Mouse (Mus musculus): ENCODE measurements around the gene Hacl1.
"Not testable (repeated sequence)": the region's sequence is repeated elsewhere in the genome, so short reads cannot be mapped to it uniquely, and the experiment has no call there.

The Hacl1 gene

DNA sequence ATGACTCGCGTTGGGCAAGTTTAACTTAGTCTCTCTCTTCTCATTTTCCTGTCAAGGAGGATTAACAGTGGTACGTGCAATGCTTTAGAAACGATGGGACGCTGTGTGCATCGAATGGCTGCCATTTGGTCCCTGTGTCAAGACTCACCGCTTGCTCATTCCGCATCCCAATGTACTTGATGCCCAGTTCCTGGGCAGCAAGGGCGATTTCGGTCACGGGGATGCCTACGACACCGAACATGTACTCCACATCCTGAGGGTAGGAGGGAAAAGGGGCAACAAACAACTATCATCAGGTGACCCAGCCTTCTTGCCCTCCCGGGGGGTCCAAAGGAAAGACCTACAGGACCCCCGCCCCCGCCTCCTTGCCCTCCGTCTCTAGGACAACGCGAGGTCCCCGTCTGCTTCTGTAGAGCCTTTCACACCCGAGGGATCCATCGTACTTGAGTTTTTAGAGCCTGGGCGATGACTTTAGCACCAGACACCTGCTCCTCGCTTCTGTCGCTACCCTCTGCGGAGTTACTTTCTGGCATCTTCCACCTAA is 668 bp downstream of the Hacl1 start, which contains the start of gene Gm49387:
TSS of gene Gm49387 (minus strand) at position 533 of the 544 bp plus-strand sequence.
- no peak for DNase-seq (ENCODE audit: low spot score)

DNA sequence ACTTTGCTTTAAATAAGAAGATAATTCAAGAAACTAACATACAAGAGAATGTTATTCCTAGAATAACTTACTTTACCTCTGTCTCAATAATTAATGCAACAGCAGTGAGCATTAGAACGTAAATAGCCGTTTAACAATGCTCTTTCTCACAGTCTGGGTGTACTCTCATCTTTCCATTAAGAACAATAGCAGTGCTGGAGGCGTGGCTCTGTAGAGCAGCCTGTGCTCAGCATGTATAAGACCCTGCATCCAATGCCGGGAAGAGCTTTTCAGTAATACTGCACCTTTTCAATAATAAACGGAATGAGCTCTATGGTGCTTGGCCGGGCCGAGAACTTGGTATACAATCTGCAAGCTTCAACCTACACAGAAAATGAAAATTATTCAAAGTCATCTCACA is 10.4 kb downstream of the Hacl1 start:
- no peak for DNase-seq (ENCODE audit: low spot score)

DNA sequence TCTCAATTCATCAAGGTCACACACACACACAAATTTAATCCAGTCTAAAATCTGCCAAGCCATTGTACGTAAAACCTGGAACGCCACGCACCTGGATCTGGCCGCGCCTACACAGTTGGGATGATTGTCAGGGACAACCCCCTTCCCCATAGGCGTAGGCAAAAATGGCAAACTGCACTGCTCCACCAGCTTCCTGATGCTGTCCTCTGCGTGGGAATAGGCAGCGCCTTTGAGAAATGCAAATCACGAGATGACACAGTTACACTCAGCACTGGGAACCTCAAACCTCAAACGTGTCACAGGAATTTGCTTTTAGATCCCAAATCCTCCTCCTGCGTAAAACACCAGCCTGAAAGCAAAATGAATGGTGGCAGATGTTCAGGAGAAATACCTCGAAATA is 18.3 kb downstream of the Hacl1 start:
- no peak for DNase-seq (ENCODE audit: low spot score)

DNA sequence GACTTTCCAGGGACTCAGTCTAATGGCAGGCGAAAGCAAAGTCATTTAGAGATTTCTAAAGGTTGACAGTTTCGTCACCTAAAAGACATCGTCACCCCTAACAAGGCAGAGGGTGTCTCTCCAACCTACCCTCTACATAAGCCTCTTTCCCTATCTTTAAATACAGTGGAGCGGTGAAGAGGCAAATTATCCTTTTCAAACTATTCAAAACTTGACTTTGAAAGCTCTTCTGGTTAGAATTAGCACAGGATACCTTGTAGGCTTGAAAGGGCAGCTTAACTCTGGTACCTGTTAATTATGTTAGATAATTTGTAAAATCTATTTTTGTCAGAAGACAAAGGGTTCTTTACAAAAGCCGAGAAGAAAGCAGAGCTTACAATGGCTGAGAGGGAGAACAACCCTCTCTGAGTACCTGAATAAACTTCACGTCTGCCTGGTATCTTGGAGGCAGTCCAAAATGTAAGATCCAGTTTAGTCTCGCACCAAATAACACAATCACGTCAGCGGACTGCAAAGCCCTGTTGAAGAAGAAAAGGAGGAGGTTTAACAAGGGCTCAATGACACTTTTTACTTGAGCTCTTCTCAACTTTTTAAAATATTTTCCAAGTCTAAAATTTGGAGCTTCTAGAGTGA is 20.4 kb downstream of the Hacl1 start:
- no peak for DNase-seq (ENCODE audit: low spot score)

DNA sequence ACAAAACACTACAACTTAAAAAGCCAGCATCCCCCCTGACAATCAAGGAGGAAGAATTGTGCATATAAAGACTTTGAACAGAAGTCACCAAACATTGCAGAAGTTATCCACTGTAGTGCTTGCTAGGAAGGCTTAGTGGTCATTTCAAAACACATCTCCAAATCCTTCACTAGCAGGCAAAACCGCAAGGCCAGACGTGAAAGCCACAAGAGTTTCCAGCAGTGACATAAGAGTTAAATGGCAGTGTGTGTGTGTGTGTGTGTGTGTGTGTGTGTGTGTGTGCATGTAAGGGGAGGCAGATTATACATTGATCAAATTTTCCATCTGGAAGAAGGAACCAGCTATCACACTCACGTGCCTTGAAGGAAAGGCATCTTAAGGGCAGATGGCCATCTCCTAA is 23.1 kb downstream of the Hacl1 start:
- no peak for DNase-seq (ENCODE audit: low spot score)

DNA sequence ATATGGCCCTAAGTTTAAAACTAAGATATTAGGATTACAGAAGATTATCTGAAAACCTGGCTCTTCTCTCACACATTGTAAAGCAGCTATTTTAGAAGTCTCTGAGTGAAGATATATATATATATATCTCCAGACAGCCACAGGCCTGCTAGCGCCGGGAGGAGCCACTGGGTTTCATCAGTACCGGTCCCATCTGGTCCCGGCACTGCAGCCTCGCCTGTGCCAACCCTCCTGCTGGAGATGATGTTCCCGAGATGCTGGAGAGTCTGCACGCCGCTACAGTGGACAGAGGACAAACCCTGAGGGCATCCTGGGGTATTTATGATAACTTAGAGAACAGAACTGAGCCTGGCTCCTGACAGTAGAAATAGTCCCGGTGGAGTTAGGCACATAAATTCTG is 23.9 kb downstream of the Hacl1 start:
- no peak for DNase-seq (ENCODE audit: low spot score)

DNA sequence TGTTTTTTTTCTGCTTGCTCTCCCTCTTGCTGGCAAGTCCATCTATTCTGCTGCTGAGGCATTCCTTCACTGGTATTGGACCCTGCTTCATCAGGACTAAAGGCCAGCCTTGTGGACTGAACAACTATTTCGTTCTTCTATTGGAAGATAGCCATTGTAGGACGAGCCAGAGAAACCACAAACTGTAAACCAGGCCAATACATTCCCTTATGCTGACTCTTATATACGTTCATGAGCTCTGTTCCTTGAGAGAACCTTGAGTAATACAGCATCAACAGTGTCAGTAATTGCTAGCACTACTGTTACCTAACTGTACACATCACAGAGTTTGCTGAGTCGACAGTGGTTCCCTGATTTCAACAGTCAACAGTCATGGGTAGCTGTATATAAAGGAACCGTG is 27.4 kb downstream of the Hacl1 start:
- DNase-seq (ENCODE audit: low spot score) = no peak

DNA sequence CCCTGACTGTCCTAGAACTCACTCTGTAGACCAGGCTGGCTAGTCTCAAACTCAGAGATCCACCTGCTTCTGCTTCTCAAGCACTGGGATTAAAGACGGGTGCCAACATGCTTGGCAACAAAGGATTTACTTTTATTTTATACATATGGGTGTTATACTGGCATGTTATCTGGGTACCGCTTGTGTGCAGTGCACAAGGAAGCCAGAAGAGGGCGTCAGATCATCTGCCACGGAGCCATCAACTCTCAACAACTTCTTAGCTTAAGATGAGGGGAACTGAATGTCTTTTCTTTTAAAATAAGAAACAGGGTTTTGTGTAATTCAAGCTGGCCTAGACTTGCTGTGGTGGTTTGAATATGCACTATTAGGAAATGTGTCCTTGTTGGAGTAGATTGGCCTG is 29.1 kb downstream of the Hacl1 start:
- DNase-seq (ENCODE audit: low spot score) = no peak

DNA sequence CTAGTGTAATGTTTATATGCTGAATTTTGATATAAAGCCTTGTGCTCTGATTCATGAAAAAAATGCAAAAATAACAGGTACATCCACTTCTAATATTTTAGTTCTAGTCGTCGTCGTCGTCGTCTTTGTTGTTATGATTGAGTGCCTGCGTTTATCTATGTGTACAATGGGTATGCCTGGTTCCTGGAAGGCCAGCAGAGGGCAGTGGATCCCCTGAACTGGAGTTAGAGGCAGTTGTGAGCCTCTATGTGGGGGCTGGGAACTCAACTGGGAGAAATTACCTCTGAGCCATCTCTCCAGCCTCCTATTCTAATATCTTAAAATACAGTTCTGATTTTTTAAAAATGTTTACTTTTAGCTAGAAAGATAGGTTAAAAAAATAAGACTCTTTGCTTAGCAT is 35.6 kb downstream of the Hacl1 start:
- no peak for DNase-seq (ENCODE audit: low spot score)

DNA sequence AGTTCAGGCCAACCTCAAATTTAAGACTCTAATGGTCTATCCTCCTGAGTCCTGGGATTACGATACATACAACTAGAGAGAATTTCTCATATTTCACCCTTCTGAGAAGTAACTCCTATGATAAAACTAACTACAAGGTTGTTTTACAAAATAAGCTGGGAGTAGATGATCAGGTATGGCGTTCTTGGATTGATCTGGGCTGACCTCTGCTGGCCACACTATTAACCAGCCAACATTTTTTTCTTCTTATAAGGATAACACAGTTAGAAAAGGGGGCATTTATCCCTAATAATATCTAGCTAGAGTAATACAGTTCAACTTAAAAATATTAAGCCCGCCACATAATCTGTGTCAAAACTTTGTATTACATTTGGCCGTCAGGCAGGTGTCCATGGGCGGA is 36.2 kb downstream of the Hacl1 start:
- DNase-seq (ENCODE audit: low spot score) = no peak

DNA sequence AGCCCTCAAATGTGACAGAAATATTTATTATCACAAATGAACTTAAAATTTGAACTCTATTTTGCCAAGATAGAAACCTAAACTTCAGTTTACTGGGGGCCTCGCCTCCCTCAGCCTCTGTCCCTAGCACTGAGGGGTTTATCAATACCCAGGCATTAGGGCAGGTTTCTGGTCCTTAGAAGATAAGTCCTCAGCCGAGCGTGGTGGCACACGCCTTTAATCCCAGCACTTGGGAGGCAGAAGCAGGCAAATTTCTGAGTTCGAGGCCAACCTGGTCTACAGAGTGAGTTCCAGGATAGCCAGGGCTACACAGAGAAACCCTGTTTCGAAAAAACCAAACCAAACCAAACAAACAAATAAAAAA is 38.5 kb downstream of the Hacl1 start:
- DNase-seq (ENCODE audit: low spot score) = not testable (repeated sequence)

DNA sequence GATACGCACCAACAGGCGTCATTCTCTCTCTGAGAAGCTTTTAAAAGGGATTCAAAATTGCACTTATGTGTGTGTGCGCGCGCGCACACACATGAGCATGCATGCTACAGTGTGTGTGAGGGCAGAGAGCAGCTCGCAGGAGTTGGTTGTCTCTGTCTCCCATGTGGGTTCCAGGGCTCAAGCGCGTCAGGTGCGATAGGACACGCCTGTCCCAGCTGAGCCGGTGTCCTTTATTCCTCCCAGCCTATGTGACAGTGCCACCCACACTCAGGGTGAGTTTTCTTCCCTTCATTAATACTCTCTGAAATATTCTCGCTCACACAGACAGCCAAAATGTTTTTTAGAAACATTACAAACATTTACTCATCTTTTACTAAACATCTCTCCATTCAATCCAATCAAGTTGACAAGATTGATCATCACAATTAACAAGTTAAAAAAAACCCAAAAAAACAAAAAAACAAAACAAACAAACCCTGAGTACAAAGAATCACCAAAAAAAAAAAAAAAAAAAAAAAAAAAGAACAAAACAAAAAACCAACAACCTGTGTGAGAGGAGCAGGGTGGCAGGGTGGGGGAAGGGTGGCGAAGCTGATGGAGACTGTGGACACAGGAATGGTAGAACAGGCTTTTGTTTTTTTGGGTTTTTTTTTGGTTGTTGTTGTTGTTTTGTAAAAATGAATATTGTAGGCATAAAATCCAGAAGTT is 39.0 kb downstream of the Hacl1 start:
- DNase-seq (ENCODE audit: low spot score) = no peak

DNA sequence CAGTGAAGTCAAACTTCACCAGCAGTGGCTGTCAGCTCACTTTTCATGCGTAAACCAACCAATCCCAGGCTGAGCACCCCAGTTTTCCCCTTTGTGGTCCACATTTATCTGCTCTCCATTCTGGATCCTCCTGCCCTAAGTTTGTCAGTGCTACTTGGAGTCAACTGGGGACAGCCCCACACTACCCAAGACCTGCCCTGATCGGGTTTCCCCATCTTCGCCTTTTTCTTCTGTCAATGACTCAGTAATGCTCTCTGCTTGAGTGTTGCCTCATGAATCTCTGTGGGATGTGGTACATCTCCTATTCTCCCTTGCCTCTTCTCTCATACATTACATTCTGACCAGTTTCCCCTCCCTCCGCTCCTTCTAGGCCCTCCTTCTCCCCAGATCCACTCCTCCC is 43.6 kb downstream of the Hacl1 start:
- DNase-seq (ENCODE audit: low spot score) = no peak

DNA sequence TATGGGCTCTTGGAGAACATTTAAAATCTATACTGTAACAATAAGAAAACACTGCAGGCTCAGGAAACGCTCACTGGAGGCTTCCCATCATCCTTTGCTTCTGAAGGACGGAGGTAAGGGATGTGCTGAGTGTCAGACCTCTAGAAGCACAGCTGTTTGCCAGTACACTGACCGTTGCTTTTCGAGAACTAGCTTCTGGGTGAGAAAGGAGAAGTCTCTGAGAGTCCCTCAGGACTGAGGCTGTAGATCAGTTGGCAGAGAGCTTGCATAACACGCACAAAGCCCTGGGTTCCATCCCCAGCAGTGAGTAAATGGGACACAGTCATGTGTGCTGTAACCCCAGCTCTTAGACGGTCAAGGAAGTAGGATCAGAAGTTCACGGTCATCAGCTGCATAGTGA is 44.7 kb downstream of the Hacl1 start:
- DNase-seq (ENCODE audit: low spot score) = no peak

DNA sequence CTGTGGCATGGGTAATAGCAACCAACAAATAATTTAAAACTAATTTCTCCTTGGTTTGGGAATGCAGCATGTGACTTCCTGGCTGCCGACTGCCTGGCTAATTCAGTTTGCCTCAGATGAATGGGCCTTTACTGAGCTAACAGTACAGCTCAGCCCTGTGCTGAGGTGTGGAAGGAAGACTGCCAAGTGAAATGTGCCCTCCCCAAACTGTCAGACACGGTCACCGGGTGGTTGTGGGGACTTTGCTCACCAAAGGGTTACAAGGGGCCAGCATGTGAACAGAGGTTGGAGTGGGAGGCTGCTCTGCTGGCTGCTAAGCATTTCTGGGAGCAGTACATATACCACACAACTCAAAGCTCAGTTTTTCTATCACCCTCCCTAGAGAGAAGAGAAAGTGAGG is 46.4 kb downstream of the Hacl1 start:
- DNase-seq (ENCODE audit: low spot score) = no peak

DNA sequence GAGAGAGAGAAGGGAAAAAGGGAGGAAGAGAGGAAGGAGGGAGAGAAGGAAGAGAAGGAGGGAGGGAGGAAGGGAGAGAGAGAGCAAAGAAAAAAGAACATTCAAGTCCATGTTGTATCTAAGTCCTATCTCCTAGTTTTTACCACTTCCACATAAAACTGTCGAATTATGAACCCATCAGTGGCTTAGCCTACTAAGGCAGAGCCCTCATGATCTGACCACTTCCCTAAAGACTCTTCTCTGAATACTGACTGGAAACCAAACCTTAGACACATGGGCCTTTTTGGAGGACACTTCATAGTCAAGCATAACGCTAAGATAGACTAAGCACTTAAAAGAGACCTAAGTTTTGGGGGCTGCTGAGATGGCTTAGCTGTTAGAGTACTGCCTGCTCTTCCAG is 48.0 kb downstream of the Hacl1 start:
- DNase-seq (ENCODE audit: low spot score) = no peak

DNA sequence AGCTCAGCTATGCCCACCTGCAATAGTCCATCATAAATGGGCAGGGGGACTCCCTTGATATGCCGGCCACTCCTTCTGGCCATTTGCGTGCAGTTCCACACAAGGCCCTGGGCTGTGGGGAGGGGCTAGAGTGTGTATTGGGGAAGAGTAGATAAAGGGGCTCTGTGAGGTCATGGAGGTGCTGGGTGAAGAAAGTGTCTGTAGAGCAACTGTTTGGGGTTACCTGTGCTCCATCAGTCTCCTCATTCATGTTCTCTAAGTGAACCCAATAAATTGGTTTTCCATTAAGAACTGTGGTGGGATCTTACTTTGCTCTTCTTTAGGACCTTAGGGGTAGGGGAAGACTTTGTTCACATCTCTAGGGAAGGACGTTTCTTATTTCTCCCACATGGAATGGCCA is 49.8 kb downstream of the Hacl1 start, which contains the start of gene Colq:
TSS of gene Colq (minus strand) at position 101 of the 400 bp plus-strand sequence.
- no peak for DNase-seq (ENCODE audit: low spot score)

DNA sequence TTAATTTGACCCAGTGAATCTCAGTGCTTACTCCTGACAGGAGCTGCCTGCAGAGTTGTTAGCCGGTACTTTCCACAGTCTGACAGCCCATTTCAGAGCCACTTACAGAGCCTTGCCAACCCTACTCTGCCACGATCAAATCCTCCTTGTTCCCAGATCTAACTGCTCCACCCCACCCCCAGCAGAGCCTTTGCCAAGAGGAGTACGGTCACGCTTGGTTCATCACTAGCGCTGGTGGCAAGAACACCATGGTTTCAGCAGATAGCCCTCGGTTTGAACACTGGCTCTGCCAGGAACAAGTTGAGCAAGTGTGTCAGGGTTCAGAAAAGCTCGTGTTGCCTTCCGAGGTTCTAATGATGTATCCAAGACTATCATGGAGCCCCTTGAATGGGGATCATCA is 54.6 kb downstream of the Hacl1 start:
- no peak for DNase-seq (ENCODE audit: low spot score)

DNA sequence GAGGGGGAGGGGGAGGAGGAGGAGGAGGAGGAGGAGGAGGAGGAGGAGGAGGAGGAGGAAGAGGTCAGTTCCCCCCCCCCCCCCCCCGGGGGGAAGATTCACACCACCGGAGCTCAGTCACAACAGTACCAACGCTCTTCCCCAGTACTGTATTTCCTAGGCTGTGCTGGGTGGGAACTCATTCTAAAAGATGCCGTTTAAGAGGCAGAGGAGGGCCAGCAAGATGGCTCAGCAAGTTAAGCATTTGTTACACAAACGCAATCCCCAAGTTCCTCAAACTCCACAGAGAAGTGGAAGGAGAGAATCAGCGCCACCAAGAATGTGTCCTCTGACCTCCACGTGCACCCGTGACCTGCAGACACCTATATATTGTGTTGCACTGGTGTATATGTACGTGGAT is 58.0 kb downstream of the Hacl1 start:
- DNase-seq (ENCODE audit: low spot score) = no peak

DNA sequence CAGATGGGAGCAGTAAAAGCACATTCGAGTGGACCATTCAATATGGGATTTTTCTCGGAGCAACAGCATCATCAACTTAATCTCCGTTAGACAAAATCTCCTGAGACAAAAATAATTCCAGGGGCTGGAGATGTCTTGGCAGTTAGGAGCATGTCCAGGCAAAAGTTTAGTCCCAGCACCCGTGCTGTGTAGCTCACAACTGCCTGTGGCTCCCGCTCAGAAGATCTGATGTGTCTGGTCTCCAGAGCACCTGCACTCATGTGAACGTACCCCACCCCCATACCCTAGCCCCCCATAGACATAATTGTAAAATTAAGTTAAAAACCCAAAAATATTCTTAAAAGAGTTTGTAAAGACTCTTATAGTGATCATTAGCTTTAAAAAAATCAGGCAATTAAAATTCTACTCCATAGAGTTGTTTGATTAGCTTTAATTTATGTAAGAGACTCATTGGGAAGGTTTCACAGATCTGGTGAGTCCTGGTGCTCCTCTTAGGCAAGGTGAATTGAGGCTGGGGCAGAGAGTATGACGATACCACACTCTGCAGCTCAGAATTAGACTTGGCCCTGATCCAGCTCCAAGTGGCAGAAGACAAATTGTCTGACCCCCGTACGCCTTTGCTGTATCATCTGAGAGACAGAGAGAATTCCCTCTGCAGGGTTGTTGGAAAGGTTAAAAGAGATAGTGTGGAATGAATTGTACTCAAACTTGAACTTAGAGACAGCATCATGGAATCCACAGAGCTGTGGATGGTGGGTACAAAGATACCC is 62.9 kb downstream of the Hacl1 start:
- no peak for DNase-seq (ENCODE audit: low spot score)

DNA sequence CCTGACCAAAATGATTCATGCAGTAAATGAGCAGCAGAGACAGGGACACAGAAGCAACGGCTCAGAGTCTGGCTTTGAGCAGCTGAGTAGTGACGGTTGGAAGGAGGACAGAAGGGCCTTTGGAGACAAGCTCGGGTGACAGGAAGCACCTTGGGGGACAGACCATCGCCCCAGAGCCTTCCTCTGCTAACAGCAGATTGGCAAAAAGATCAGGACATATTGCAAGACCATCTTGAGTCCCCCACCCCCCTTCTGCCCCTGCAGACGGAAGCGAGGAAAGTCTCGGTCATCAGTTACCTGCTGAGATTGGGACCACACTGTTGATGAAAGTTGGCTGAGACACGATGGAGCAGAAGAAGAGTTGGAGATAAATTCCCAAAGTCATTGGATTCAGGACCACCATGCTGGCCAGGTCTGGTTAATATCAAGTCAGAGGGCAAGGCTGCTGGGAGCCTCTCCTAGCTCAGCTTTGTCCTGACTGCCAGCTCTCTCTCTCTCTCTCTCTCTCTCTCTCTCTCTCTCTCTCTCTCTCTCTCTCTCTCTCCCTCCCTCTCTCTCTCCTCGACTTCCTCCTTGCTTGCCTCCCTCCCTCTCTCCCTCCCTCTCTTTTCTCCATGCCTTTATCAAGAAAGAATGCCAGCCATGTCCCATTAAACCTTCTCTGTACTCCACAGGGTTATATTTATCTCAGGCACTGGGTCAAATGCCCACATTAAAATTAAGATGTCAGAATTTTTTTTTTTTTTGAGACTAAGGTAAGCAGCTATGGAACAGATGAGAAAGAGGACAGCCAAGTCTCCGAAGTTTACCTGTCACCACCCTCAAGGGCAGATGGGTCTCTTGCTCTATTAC is 64.0 kb downstream of the Hacl1 start:
- no peak for DNase-seq (ENCODE audit: low spot score)

DNA sequence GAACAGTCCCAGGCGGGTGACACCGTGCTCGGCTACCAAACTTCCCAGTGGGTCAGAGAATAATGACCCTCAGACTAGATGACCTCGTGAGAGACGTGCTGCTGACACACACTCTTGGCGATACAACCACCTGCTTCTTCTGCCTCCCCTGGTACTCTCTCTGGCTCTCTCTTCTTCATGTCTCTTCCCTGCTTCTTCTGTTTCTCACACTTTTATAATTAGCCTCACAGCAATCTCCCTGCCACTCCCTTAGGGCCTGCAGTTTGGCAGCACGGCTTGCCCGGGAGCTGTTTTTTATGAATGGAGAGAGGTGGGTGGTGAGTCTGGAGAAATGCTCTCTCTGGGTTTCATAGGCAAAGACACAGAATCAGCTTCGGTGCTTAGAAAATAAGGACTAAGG is 65.2 kb downstream of the Hacl1 start:
- no peak for DNase-seq (ENCODE audit: low spot score)

Measured in testis, postnatal 14 days (tissue).